Mouse (Mus musculus): ENCODE results near the gene Mcrip2. TPM values are rescaled to one million over a fixed set of nuclear protein-coding genes. Genes with fewer than 3 reads are reported as not detected.

The Mcrip2 gene
- polyA plus RNA-seq, 1 experiment from 2014 or later, result 13.9 TPM

DNA sequence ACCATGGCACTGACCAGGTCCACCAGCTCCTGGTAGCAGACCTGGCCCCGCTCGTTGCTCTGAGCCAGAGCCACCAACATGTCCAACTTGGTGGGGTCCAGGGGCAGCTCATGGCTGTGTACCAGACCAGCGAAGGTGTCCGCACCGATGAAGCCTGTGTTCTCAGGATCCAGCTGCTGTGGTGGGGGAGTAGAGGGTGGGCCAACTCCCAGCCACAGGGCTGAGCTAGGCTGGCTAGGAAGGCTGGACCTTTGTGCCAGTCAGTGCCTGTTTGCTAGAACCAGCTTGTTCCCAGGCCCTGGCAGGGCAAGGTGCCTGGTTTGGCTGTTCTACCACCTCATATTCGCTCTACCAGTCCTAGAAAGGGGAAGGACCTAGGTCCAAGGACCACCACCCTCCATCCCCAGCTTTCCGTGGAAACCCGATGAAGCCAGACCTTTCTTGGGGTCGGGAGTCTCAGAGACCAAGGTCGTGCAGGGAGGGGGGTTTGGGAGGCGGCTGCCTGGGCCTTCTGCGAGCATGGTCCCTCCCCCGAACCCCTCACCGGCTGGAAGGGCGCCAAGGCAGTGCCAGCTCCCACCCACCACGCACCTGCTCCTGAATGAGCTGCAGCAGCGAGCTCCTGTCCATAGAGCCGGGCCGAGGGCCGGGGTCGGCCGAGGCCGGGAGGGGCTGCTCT lies 32.0 kb downstream of the Mcrip2 start:
- ATAC-seq (ENCODE audit: low FRiP score, low TSS enrichment) (no peak), DNase-seq (no peak)
- Histone ChIP-seq H3K9ac (replicated peaks; ENCODE audit: low read length) (peak overlapping the region; percentile 78), H3K9me3 (ENCODE audit: control insufficient read depth, low read length) (no peaks in the 10 kb centered on the region), H3K27me3 (ENCODE audit: control insufficient read depth, insufficient read depth, low read length) (no peaks in the 10 kb centered on the region), H3K4me3 (replicated peaks; ENCODE audit: low read depth, low read length) (peak overlapping the region; percentile 47), H3K4me2 (ENCODE audit: low read length) (peak overlapping the region; percentile 75), H3K4me1 (ENCODE audit: control insufficient read depth, insufficient read depth, low read length) (peaks cover 54% of the 10 kb centered on the region), H3K36me3 (ENCODE audit: control insufficient read depth, insufficient read depth, low read length) (peaks cover 43% of the 10 kb centered on the region), H3K27ac (replicated peaks; ENCODE audit: low read depth, low read length) (peak overlapping the region; percentile 84)
- 24% methylated on average over 23 of the region's 23 CpGs for WGBS

DNA sequence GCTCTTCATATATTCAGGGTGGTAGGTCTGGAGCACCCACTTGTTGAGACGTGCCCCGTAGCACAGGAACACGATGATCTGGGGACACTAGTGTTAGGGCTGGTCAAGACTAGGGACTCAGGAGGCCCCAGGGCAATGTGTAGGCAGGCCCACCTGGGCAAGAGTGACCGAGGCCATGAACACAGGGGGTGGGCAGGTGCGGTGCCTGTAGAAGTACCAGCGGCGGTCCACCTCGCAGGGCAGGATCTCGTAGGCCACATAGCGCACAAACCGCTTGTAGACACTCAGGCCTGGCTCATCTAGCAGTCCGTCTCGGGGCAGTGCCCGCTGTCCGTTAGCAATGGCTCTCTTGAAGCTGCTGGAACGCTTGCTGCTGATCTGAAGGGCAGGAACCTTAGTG lies 32.7 kb downstream of the Mcrip2 start:
- H3K27ac ChIP-seq (replicated peaks; ENCODE audit: low read depth, low read length), result no peak overlapping the region
- no peak for ATAC-seq (ENCODE audit: low FRiP score, low TSS enrichment)
- peak overlapping the region; percentile 75 for H3K4me2 ChIP-seq (ENCODE audit: low read length)
- H3K4me3 ChIP-seq (replicated peaks; ENCODE audit: low read depth, low read length), result no peak overlapping the region
- peaks cover 60% of the 10 kb centered on the region for H3K4me1 ChIP-seq (ENCODE audit: control insufficient read depth, insufficient read depth, low read length)
- no peaks in the 10 kb centered on the region for H3K27me3 ChIP-seq (ENCODE audit: control insufficient read depth, insufficient read depth, low read length)
- 94% methylated on average over 16 of the region's 16 CpGs for WGBS
- DNase-seq, result no peak
- H3K9ac ChIP-seq (replicated peaks; ENCODE audit: low read length), result no peak overlapping the region; the same call in 1 of the 2 replicates
- no peaks in the 10 kb centered on the region for H3K9me3 ChIP-seq (ENCODE audit: control insufficient read depth, low read length)
- H3K36me3 ChIP-seq (ENCODE audit: control insufficient read depth, insufficient read depth, low read length), result peaks cover 43% of the 10 kb centered on the region

DNA sequence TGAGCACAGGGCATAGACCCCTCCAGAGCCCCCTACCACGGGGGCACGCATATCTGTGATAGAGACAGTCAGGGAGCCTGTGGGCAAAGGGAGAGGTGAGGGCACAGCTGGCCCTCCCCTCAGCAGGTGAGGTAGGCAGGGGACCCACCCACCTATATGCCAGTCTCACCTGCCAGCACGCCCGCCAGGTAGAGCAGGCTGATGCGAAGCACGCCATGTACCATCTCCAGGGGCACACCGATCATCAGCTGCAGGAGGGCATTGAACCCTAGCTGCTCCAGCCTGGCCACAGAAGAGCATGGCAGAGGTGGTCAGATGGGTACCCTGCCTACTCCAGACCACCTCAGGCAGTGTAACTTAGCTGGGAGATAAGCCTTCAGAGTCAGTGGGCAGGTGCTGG lies 33.3 kb downstream of the Mcrip2 start:
- Histone ChIP-seq H3K4me3 (replicated peaks; ENCODE audit: low read depth, low read length) (no peak overlapping the region), H3K9ac (replicated peaks; ENCODE audit: low read length) (no peak overlapping the region), H3K4me2 (ENCODE audit: low read length) (peak overlapping the region; percentile 95)

DNA sequence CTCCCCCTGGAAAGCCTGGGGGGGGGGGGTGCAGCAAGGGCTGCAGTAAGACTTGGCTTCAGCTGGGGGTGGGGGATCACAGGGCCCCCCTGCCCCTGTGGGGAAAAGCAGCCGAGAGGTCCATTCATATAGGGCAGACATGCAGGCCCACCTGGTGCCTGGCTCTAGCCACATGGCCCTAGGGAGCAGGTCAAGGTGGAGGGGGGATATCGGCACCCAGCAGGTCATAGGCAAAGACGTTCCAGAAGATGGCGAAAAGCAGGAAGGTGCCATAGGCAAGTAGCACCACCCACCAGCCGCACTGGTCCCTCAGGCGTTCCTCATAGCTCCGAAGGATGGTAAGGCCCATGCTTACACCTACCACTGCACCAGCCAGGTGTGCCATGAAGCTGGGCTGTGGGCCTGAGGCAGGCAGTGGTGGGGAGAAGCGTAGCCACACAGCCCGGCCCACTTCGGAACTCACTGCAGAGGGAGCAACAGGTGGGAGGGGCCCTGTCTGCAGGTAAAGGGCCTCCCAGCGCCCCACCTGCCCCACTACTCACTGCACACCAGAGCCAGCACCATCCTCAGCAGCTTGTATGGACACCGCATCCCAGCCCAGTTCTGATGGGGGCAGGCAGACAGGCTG lies 33.9 kb downstream of the Mcrip2 start:
- peak overlapping the region; percentile 95 for H3K4me2 ChIP-seq (ENCODE audit: low read length)

More for the DNA sequence above, 33.3 kb downstream of the Mcrip2 start:
- Histone ChIP-seq H3K4me1 (ENCODE audit: control insufficient read depth, insufficient read depth, low read length) (peaks cover 60% of the 10 kb centered on the region), H3K27ac (replicated peaks; ENCODE audit: low read depth, low read length) (no peak overlapping the region), H3K9me3 (ENCODE audit: control insufficient read depth, low read length) (no peaks in the 10 kb centered on the region), H3K36me3 (ENCODE audit: control insufficient read depth, insufficient read depth, low read length) (peaks cover 43% of the 10 kb centered on the region), H3K27me3 (ENCODE audit: control insufficient read depth, insufficient read depth, low read length) (no peaks in the 10 kb centered on the region)
- ATAC-seq (ENCODE audit: low FRiP score, low TSS enrichment) (no peak), DNase-seq (no peak)
- WGBS, result 95% methylated on average over 7 of the region's 7 CpGs

DNA sequence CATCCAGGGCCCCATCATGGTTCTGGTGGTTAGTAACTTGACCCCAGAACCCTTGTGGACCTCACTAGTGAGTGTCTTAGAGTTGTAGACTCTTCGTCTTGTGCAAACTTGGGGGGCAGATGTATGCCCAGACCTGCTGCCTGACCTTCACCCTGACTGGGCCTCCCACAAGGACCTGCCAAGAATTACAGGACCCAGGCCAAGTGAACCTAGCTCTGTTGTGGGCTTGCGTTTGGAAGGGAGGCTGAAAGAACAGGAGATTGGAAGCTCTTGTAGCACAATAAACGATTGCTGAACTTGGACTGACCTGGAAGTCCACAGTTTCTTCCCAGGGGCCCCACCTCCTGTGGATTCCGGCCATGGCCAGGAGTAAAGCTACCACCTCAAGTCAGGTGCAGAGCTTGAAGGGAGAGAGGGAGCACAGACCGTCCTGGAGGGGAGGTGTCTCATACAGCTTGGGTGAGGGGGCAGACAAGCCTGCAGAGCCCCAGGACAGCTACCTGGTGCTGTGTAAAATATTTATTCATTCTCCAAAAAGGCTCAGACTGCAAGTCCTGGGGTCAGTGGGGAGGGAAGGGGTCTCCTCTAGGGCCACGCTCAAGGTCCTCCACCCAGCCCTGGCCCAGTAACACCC lies 34.5 kb downstream of the Mcrip2 start:
- Histone ChIP-seq H3K9ac (replicated peaks; ENCODE audit: low read length) (peak overlapping the region; percentile 81), H3K4me2 (ENCODE audit: low read length) (peak overlapping the region; percentile 95), H3K4me3 (replicated peaks; ENCODE audit: low read depth, low read length) (peak overlapping the region; percentile 82), H3K36me3 (ENCODE audit: control insufficient read depth, insufficient read depth, low read length) (peaks cover 40% of the 10 kb centered on the region), H3K4me1 (ENCODE audit: control insufficient read depth, insufficient read depth, low read length) (peaks cover 67% of the 10 kb centered on the region), H3K27ac (replicated peaks; ENCODE audit: low read depth, low read length) (peak overlapping the region; percentile 97; the same call in 1 of the 2 replicates), H3K27me3 (ENCODE audit: control insufficient read depth, insufficient read depth, low read length) (no peaks in the 10 kb centered on the region), H3K9me3 (ENCODE audit: control insufficient read depth, low read length) (no peaks in the 10 kb centered on the region)
- ATAC-seq (ENCODE audit: low FRiP score, low TSS enrichment) (no peak), DNase-seq (no peak)
- 64% methylated on average over 6 of the region's 6 CpGs for WGBS

More for the DNA sequence above, 33.9 kb downstream of the Mcrip2 start:
- H3K9ac ChIP-seq (replicated peaks; ENCODE audit: low read length), result peak overlapping the region; percentile 81
- no peaks in the 10 kb centered on the region for H3K27me3 ChIP-seq (ENCODE audit: control insufficient read depth, insufficient read depth, low read length)
- DNase-seq (no peak), ATAC-seq (ENCODE audit: low FRiP score, low TSS enrichment) (no peak)
- H3K27ac ChIP-seq (replicated peaks; ENCODE audit: low read depth, low read length), result no peak overlapping the region
- peaks cover 64% of the 10 kb centered on the region for H3K4me1 ChIP-seq (ENCODE audit: control insufficient read depth, insufficient read depth, low read length)
- H3K9me3 ChIP-seq (ENCODE audit: control insufficient read depth, low read length), result no peaks in the 10 kb centered on the region
- peaks cover 43% of the 10 kb centered on the region for H3K36me3 ChIP-seq (ENCODE audit: control insufficient read depth, insufficient read depth, low read length)
- H3K4me3 ChIP-seq (replicated peaks; ENCODE audit: low read depth, low read length), result peak overlapping the region; percentile 82
- WGBS, result 91% methylated on average over 12 of the region's 12 CpGs

DNA sequence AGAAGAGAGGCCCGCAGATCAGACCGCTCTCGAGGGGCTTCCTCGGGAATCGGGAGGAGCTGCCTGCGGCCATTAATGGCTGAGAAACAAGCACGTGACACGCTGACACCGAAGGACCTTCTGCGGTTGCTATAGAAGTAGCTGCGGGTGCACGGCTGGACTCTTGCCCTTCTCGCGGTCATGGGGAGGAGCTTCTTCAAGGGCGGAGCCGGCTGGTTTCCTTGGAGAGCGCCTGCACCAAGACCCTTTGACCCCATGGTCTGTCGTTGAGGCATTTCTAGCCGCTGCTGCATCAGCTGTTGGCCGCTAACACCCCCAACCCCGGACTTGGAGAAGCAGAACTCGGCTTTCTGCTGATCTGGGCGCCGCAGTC lies 35.3 kb downstream of the Mcrip2 start, which contains the start of gene Stub1:
Stub1 (minus strand) TSS at position 114 of the 373 bp plus-strand sequence.
- H3K9ac ChIP-seq (replicated peaks; ENCODE audit: low read length), result peak within 1 kb of the TSS; percentile 81
- H3K4me3 ChIP-seq (replicated peaks; ENCODE audit: low read depth, low read length), result peak within 1 kb of the TSS; percentile 82
- no peaks in the 10 kb centered on the region for H3K27me3 ChIP-seq (ENCODE audit: control insufficient read depth, insufficient read depth, low read length)
- H3K36me3 ChIP-seq (ENCODE audit: control insufficient read depth, insufficient read depth, low read length), result peaks cover 34% of the 10 kb centered on the region
- H3K4me1 ChIP-seq (ENCODE audit: control insufficient read depth, insufficient read depth, low read length), result peaks cover 68% of the 10 kb centered on the region
- peak within 1 kb of the TSS; percentile 95 for H3K4me2 ChIP-seq (ENCODE audit: low read length)
- DNase-seq, result peak; percentile 87
- H3K9me3 ChIP-seq (ENCODE audit: control insufficient read depth, low read length), result no peaks in the 10 kb centered on the region
- peak; percentile 47; the same call in 1 of the 2 replicates for ATAC-seq (ENCODE audit: low FRiP score, low TSS enrichment)
- under 1% methylated on average over 24 of the region's 24 CpGs for WGBS
- peak within 1 kb of the TSS; percentile 97 for H3K27ac ChIP-seq (replicated peaks; ENCODE audit: low read depth, low read length)

DNA sequence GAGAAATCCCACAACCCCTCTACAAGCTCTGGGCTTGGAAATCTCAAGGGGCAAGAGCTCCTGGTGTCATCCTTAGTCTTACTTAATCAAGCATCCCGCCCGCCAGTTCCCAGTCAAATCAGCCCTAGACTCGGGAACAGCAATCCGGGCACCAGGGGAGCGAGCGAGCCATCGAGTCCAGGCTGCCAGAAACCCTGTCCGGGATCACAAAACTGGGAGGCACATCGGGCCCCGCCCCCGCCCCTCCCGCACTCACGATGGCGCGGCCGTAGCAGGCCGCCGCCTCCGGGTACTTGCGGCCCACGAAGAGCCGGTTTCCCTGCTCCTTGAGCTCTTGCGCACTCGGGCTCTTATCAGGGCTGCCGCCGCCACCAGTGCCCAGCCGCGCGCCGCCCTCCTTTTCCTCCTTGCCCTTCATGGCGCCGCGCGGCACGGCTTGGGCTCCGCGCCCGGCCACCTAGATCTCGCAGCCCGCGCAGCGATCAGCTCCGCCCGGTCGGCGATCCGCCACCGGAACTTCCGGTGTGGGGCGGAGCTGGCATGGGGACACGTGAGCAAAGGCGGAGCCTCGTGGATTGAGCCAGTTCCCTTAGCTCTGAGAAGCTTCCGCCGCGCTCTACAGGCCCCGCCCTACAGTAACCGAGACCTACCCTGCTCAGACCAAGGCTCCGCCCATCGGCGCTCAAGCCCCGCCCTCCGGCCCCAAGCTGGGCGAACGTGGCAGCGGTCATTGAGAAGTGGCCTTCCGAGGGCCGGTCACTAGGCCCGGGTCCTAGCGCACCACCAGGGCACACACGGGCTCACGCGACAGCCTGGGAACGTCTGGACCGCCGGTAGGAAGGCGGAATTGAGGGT lies 35.9 kb downstream of the Mcrip2 start:
- peaks cover 65% of the 10 kb centered on the region for H3K4me1 ChIP-seq (ENCODE audit: control insufficient read depth, insufficient read depth, low read length)
- no peaks in the 10 kb centered on the region for H3K27me3 ChIP-seq (ENCODE audit: control insufficient read depth, insufficient read depth, low read length)
- H3K4me3 ChIP-seq (replicated peaks; ENCODE audit: low read depth, low read length), result peak overlapping the region; percentile 82
- WGBS, result under 1% methylated on average over 77 of the region's 77 CpGs
- peak; percentile 98 for DNase-seq
- H3K27ac ChIP-seq (replicated peaks; ENCODE audit: low read depth, low read length), result peak overlapping the region; percentile 97
- no peaks in the 10 kb centered on the region for H3K9me3 ChIP-seq (ENCODE audit: control insufficient read depth, low read length)
- peak; percentile 92 for ATAC-seq (ENCODE audit: low FRiP score, low TSS enrichment)
- peak overlapping the region; percentile 81 for H3K9ac ChIP-seq (replicated peaks; ENCODE audit: low read length)
- peak overlapping the region; percentile 95 for H3K4me2 ChIP-seq (ENCODE audit: low read length)
- H3K36me3 ChIP-seq (ENCODE audit: control insufficient read depth, insufficient read depth, low read length), result peaks cover 31% of the 10 kb centered on the region

Data from midbrain, embryonic 14.5 days (tissue).